Mouse (Mus musculus): ENCODE measurements around the gene A830018L16Rik.

DNA sequence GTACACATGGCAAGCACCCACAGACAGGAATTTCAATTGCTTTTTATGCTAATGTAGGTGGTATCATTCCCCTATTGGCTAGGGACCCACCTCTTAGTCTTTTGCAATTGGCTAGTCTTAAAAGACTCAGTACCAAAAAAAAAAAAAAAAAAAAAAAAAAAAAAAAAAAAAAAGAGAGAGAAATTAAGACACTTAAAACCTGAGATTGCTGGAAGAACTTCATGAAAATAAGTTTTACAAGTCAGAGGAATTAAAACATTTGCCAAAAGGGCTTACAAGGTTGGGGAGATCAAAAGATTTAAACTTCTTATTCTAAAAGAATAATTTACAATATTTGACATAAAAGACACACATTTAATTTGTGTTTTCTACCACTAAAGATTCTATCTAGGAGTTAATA, 336.2 kb downstream of the A830018L16Rik start:
- TF ChIP-seq CTCF (IDR thresholded peaks at IDR 0.05; ENCODE audit: control insufficient read depth, insufficient read depth, insufficient replicate concordance, low read depth, low read length) (no peak), POLR2A (IDR thresholded peaks at IDR 0.05; ENCODE audit: control insufficient read depth, low read depth, low read length) (no peak)

Measured in testis, adult 2 months (tissue).